Mouse (Mus musculus): ENCODE results near the gene Ttll12.

GRCm38 (mm10) chr15:83563857-83564651 is 30.9 kb downstream of the Ttll12 start:
- peak; percentile 32; the same call in 1 of the 2 replicates for TF ChIP-seq POLR2A (IDR thresholded peaks at IDR 0.05; ENCODE audit: control insufficient read depth, extremely low read depth, insufficient read depth, low read length, poor library complexity)
- no peak for TF ChIP-seq CTCF (IDR thresholded peaks at IDR 0.05; ENCODE audit: borderline replicate concordance, control insufficient read depth, extremely low read depth, insufficient read depth, low read length, poor library complexity)
